Mouse (Mus musculus): ENCODE data around the gene 1700025G04Rik. TPM values are rescaled to one million over a fixed set of nuclear protein-coding genes. Genes with fewer than 3 reads are reported as not detected.

The 1700025G04Rik gene
- polyA plus RNA-seq, 1 experiment from 2014 or later: 28.0 TPM

- H3K9ac ChIP-seq (ENCODE audit: low read length): peak overlapping the region; percentile 21
- H3K9me3 ChIP-seq (replicated peaks; ENCODE audit: control insufficient read depth, low read length): no peaks in the 10 kb centered on the region
- ATAC-seq (replicated peaks; ENCODE audit: extremely low read depth, insufficient read depth, low FRiP score): peak; percentile 70
- no peaks in the 10 kb centered on the region for H3K27me3 ChIP-seq (ENCODE audit: control insufficient read depth, insufficient read depth, low read length)
- H3K4me3 ChIP-seq (ENCODE audit: low read length): no peak overlapping the region
- WGBS: 29% methylated on average over 14 of the region's 14 CpGs
- no peaks in the 10 kb centered on the region for H3K36me3 ChIP-seq (ENCODE audit: control insufficient read depth, insufficient read depth)
- H3K27ac ChIP-seq (ENCODE audit: low read length): peak overlapping the region; percentile 76
- peaks cover 39% of the 10 kb centered on the region for H3K4me1 ChIP-seq (ENCODE audit: control insufficient read depth, insufficient read depth, low read length)
- H3K4me2 ChIP-seq (ENCODE audit: low read depth, low read length): 0 out of 2 replicates have a peak overlapping the region, but pooled peaks have one; percentile 5
Observed at GRCm38 (mm10) chr1:151890041-151890621, 199.8 kb downstream of the 1700025G04Rik start.

GRCm38 (mm10) chr1:151887631-151888030, 202.3 kb downstream of the 1700025G04Rik start:
- no peak for ATAC-seq (replicated peaks; ENCODE audit: extremely low read depth, insufficient read depth, low FRiP score)
- Histone ChIP-seq H3K9ac (ENCODE audit: low read length) (no peak overlapping the region), H3K27ac (ENCODE audit: low read length) (no peak overlapping the region)

GRCm38 (mm10) chr1:151887126-151887525, 202.8 kb downstream of the 1700025G04Rik start:
- no peak for ATAC-seq (replicated peaks; ENCODE audit: extremely low read depth, insufficient read depth, low FRiP score)
- Histone ChIP-seq H3K4me3 (ENCODE audit: low read length) (no peak overlapping the region), H3K9ac (ENCODE audit: low read length) (no peak overlapping the region), H3K4me2 (ENCODE audit: low read depth, low read length) (no peak overlapping the region), H3K9me3 (replicated peaks; ENCODE audit: control insufficient read depth, low read length) (no peaks in the 10 kb centered on the region), H3K27ac (ENCODE audit: low read length) (no peak overlapping the region), H3K4me1 (ENCODE audit: control insufficient read depth, insufficient read depth, low read length) (peaks cover 39% of the 10 kb centered on the region), H3K27me3 (ENCODE audit: control insufficient read depth, insufficient read depth, low read length) (no peaks in the 10 kb centered on the region), H3K36me3 (ENCODE audit: control insufficient read depth, insufficient read depth) (no peaks in the 10 kb centered on the region)
- 67% methylated on average over 10 of the region's 10 CpGs for WGBS

More at GRCm38 (mm10) chr1:151887631-151888030, 202.3 kb downstream of the 1700025G04Rik start:
- no peak overlapping the region for H3K4me2 ChIP-seq (ENCODE audit: low read depth, low read length)
- peaks cover 39% of the 10 kb centered on the region for H3K4me1 ChIP-seq (ENCODE audit: control insufficient read depth, insufficient read depth, low read length)
- no peak overlapping the region for H3K4me3 ChIP-seq (ENCODE audit: low read length)
- H3K27me3 ChIP-seq (ENCODE audit: control insufficient read depth, insufficient read depth, low read length): no peaks in the 10 kb centered on the region
- 42% methylated on average over 5 of the region's 5 CpGs for WGBS
- no peaks in the 10 kb centered on the region for H3K9me3 ChIP-seq (replicated peaks; ENCODE audit: control insufficient read depth, low read length)
- H3K36me3 ChIP-seq (ENCODE audit: control insufficient read depth, insufficient read depth): no peaks in the 10 kb centered on the region

GRCm38 (mm10) chr1:151886171-151886570, 203.8 kb downstream of the 1700025G04Rik start:
- ATAC-seq (replicated peaks; ENCODE audit: extremely low read depth, insufficient read depth, low FRiP score): no peak

GRCm38 (mm10) chr1:151881253-151881652, 208.7 kb downstream of the 1700025G04Rik start:
- no peak overlapping the region for H3K4me3 ChIP-seq (ENCODE audit: low read length)
- no peaks in the 10 kb centered on the region for H3K36me3 ChIP-seq (ENCODE audit: control insufficient read depth, insufficient read depth)
- ATAC-seq (replicated peaks; ENCODE audit: extremely low read depth, insufficient read depth, low FRiP score): no peak
- no peaks in the 10 kb centered on the region for H3K9me3 ChIP-seq (replicated peaks; ENCODE audit: control insufficient read depth, low read length)
- H3K27me3 ChIP-seq (ENCODE audit: control insufficient read depth, insufficient read depth, low read length): no peaks in the 10 kb centered on the region
- no peak overlapping the region for H3K27ac ChIP-seq (ENCODE audit: low read length)
- H3K9ac ChIP-seq (ENCODE audit: low read length): no peak overlapping the region
- WGBS: 85% methylated on average over 1 of the region's 1 CpGs
- no peak overlapping the region for H3K4me2 ChIP-seq (ENCODE audit: low read depth, low read length)
- H3K4me1 ChIP-seq (ENCODE audit: control insufficient read depth, insufficient read depth, low read length): peaks cover 6% of the 10 kb centered on the region; the same call in 1 of the 2 replicates

More at GRCm38 (mm10) chr1:151886171-151886570, 203.8 kb downstream of the 1700025G04Rik start:
- 84% methylated on average over 2 of the region's 2 CpGs for WGBS
- Histone ChIP-seq H3K27me3 (ENCODE audit: control insufficient read depth, insufficient read depth, low read length) (no peaks in the 10 kb centered on the region), H3K27ac (ENCODE audit: low read length) (no peak overlapping the region), H3K36me3 (ENCODE audit: control insufficient read depth, insufficient read depth) (no peaks in the 10 kb centered on the region), H3K4me3 (ENCODE audit: low read length) (no peak overlapping the region), H3K9me3 (replicated peaks; ENCODE audit: control insufficient read depth, low read length) (no peaks in the 10 kb centered on the region), H3K4me1 (ENCODE audit: control insufficient read depth, insufficient read depth, low read length) (peaks cover 34% of the 10 kb centered on the region), H3K4me2 (ENCODE audit: low read depth, low read length) (no peak overlapping the region), H3K9ac (ENCODE audit: low read length) (no peak overlapping the region)

- Histone ChIP-seq H3K4me1 (ENCODE audit: control insufficient read depth, insufficient read depth, low read length) (peaks cover 4% of the 10 kb centered on the region; the same call in 1 of the 2 replicates), H3K9me3 (replicated peaks; ENCODE audit: control insufficient read depth, low read length) (no peaks in the 10 kb centered on the region), H3K27ac (ENCODE audit: low read length) (no peak overlapping the region), H3K27me3 (ENCODE audit: control insufficient read depth, insufficient read depth, low read length) (no peaks in the 10 kb centered on the region), H3K4me2 (ENCODE audit: low read depth, low read length) (no peak overlapping the region), H3K4me3 (ENCODE audit: low read length) (no peak overlapping the region), H3K9ac (ENCODE audit: low read length) (no peak overlapping the region), H3K36me3 (ENCODE audit: control insufficient read depth, insufficient read depth) (no peaks in the 10 kb centered on the region)
- 62% methylated on average over 5 of the region's 5 CpGs for WGBS
- ATAC-seq (replicated peaks; ENCODE audit: extremely low read depth, insufficient read depth, low FRiP score): no peak
Observed at GRCm38 (mm10) chr1:151880731-151881130, 209.2 kb downstream of the 1700025G04Rik start.

GRCm38 (mm10) chr1:151879966-151880365, 210.0 kb downstream of the 1700025G04Rik start:
- 63% methylated on average over 13 of the region's 13 CpGs for WGBS
- Histone ChIP-seq H3K27me3 (ENCODE audit: control insufficient read depth, insufficient read depth, low read length) (no peaks in the 10 kb centered on the region), H3K4me2 (ENCODE audit: low read depth, low read length) (no peak overlapping the region)

GRCm38 (mm10) chr1:151879308-151879850, 210.5 kb downstream of the 1700025G04Rik start:
- peaks cover 4% of the 10 kb centered on the region; the same call in 1 of the 2 replicates for H3K4me1 ChIP-seq (ENCODE audit: control insufficient read depth, insufficient read depth, low read length)
- no peaks in the 10 kb centered on the region for H3K9me3 ChIP-seq (replicated peaks; ENCODE audit: control insufficient read depth, low read length)
- no peaks in the 10 kb centered on the region for H3K27me3 ChIP-seq (ENCODE audit: control insufficient read depth, insufficient read depth, low read length)
- no peak overlapping the region for H3K4me3 ChIP-seq (ENCODE audit: low read length)
- H3K27ac ChIP-seq (ENCODE audit: low read length): no peak overlapping the region
- H3K4me2 ChIP-seq (ENCODE audit: low read depth, low read length): no peak overlapping the region
- ATAC-seq (replicated peaks; ENCODE audit: extremely low read depth, insufficient read depth, low FRiP score): no peak
- 77% methylated on average over 11 of the region's 11 CpGs for WGBS
- H3K9ac ChIP-seq (ENCODE audit: low read length): no peak overlapping the region
- no peaks in the 10 kb centered on the region for H3K36me3 ChIP-seq (ENCODE audit: control insufficient read depth, insufficient read depth)

More at GRCm38 (mm10) chr1:151879966-151880365, 210.0 kb downstream of the 1700025G04Rik start:
- Histone ChIP-seq H3K36me3 (ENCODE audit: control insufficient read depth, insufficient read depth) (no peaks in the 10 kb centered on the region), H3K27ac (ENCODE audit: low read length) (no peak overlapping the region), H3K9ac (ENCODE audit: low read length) (no peak overlapping the region), H3K4me1 (ENCODE audit: control insufficient read depth, insufficient read depth, low read length) (peaks cover 4% of the 10 kb centered on the region; the same call in 1 of the 2 replicates), H3K4me3 (ENCODE audit: low read length) (no peak overlapping the region), H3K9me3 (replicated peaks; ENCODE audit: control insufficient read depth, low read length) (no peaks in the 10 kb centered on the region)
- no peak for ATAC-seq (replicated peaks; ENCODE audit: extremely low read depth, insufficient read depth, low FRiP score)

- H3K36me3 ChIP-seq (ENCODE audit: control insufficient read depth, insufficient read depth): no peaks in the 10 kb centered on the region
- no peak for ATAC-seq (replicated peaks; ENCODE audit: extremely low read depth, insufficient read depth, low FRiP score)
- H3K4me2 ChIP-seq (ENCODE audit: low read depth, low read length): no peak overlapping the region
- no peak overlapping the region for H3K4me3 ChIP-seq (ENCODE audit: low read length)
- H3K9me3 ChIP-seq (replicated peaks; ENCODE audit: control insufficient read depth, low read length): no peaks in the 10 kb centered on the region
- H3K9ac ChIP-seq (ENCODE audit: low read length): no peak overlapping the region
- H3K27me3 ChIP-seq (ENCODE audit: control insufficient read depth, insufficient read depth, low read length): no peaks in the 10 kb centered on the region
- no peak overlapping the region for H3K27ac ChIP-seq (ENCODE audit: low read length)
- H3K4me1 ChIP-seq (ENCODE audit: control insufficient read depth, insufficient read depth, low read length): peaks cover 4% of the 10 kb centered on the region; the same call in 1 of the 2 replicates
- WGBS: 59% methylated on average over 4 of the region's 4 CpGs
Observed at GRCm38 (mm10) chr1:151878411-151878810, 211.5 kb downstream of the 1700025G04Rik start.
